Mouse (Mus musculus): ENCODE data around the gene Rtkn2.

The Rtkn2 gene

GRCm38 (mm10) chr10:67979401-67980157, at the start of gene Rtkn2:
Gene Rtkn2, plus strand, starts transcription at chr10:67979570.
- no peak for DNase-seq (ENCODE audit: extremely low read depth, low read depth, low spot score)

GRCm38 (mm10) chr10:67931328-67931727, 48.0 kb upstream of the Rtkn2 start:
- DNase-seq (ENCODE audit: extremely low read depth, low read depth, low spot score), result no peak

GRCm38 (mm10) chr10:67932780-67933179, 46.6 kb upstream of the Rtkn2 start:
- no peak for DNase-seq (ENCODE audit: extremely low read depth, low read depth, low spot score)

GRCm38 (mm10) chr10:67936944-67937343, 42.4 kb upstream of the Rtkn2 start:
- DNase-seq (ENCODE audit: extremely low read depth, low read depth, low spot score), result no peak

- no peak for DNase-seq (ENCODE audit: extremely low read depth, low read depth, low spot score)
Observed at GRCm38 (mm10) chr10:67937775-67938174, 41.6 kb upstream of the Rtkn2 start.

- no peak for DNase-seq (ENCODE audit: extremely low read depth, low read depth, low spot score)
Observed at GRCm38 (mm10) chr10:67939546-67939945, 39.8 kb upstream of the Rtkn2 start.

- DNase-seq (ENCODE audit: extremely low read depth, low read depth, low spot score), result no peak
Observed at GRCm38 (mm10) chr10:67943513-67943912, 35.9 kb upstream of the Rtkn2 start.

GRCm38 (mm10) chr10:67950059-67950748, 29.2 kb upstream of the Rtkn2 start:
- DNase-seq (ENCODE audit: extremely low read depth, low read depth, low spot score), result no peak

- DNase-seq (ENCODE audit: extremely low read depth, low read depth, low spot score), result no peak
Observed at GRCm38 (mm10) chr10:67951690-67952089, 27.7 kb upstream of the Rtkn2 start.

- no peak for DNase-seq (ENCODE audit: extremely low read depth, low read depth, low spot score)
Observed at GRCm38 (mm10) chr10:67955982-67956381, 23.4 kb upstream of the Rtkn2 start.

- no peak for DNase-seq (ENCODE audit: extremely low read depth, low read depth, low spot score)
Observed at GRCm38 (mm10) chr10:67959982-67960381, 19.4 kb upstream of the Rtkn2 start.

- DNase-seq (ENCODE audit: extremely low read depth, low read depth, low spot score), result no peak
Observed at GRCm38 (mm10) chr10:67962496-67962895, 16.9 kb upstream of the Rtkn2 start.

GRCm38 (mm10) chr10:67964060-67964459, 15.3 kb upstream of the Rtkn2 start:
- no peak for DNase-seq (ENCODE audit: extremely low read depth, low read depth, low spot score)

GRCm38 (mm10) chr10:67965251-67965986, 14.0 kb upstream of the Rtkn2 start:
- DNase-seq (ENCODE audit: extremely low read depth, low read depth, low spot score), result no peak

GRCm38 (mm10) chr10:67966102-67966501, 13.3 kb upstream of the Rtkn2 start:
- DNase-seq (ENCODE audit: extremely low read depth, low read depth, low spot score), result no peak

GRCm38 (mm10) chr10:67966983-67967382, 12.4 kb upstream of the Rtkn2 start:
- DNase-seq (ENCODE audit: extremely low read depth, low read depth, low spot score), result no peak

- DNase-seq (ENCODE audit: extremely low read depth, low read depth, low spot score), result no peak
Observed at GRCm38 (mm10) chr10:67971166-67971796, 8.1 kb upstream of the Rtkn2 start.

GRCm38 (mm10) chr10:67977271-67977670, 2.1 kb upstream of the Rtkn2 start:
- no peak for DNase-seq (ENCODE audit: extremely low read depth, low read depth, low spot score)

GRCm38 (mm10) chr10:67983776-67984175, 4.4 kb downstream of the Rtkn2 start:
- DNase-seq (ENCODE audit: extremely low read depth, low read depth, low spot score), result no peak

GRCm38 (mm10) chr10:67984271-67984943, 5.0 kb downstream of the Rtkn2 start:
- DNase-seq (ENCODE audit: extremely low read depth, low read depth, low spot score), result no peak

- DNase-seq (ENCODE audit: extremely low read depth, low read depth, low spot score), result no peak
Observed at GRCm38 (mm10) chr10:67985100-67985499, 5.7 kb downstream of the Rtkn2 start.

All from fat pad, adult 2 months (tissue).